Mouse (Mus musculus): ENCODE measurements around the gene Ccdc154.
"Not testable (repeated sequence)": the region's sequence is repeated elsewhere in the genome, so short reads cannot be mapped to it uniquely, and the experiment has no call there.

Gene Ccdc154

DNA sequence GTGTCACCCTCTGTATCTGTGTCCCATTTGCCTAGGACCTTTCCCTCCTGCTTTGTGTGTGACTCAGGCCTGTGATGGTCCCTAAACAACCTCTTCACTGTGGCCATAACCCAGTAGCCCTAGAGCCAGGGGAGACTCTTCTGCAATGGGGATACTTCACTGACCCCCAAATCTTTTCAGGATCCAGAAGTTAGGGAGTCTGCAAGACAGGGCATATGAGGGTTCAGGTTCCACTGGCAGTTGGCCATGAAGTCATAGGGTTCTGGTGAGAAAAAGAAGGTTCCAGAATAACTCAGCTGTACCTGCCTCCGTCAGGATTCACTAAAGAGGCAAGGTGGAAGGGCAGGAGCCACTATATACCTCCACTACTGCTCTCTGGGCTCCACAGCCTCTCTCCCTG, at the start of gene Ccdc154:
Ccdc154 (plus strand) TSS at position 301 of the 400 bp plus-strand sequence.
- no peak for DNase-seq (ENCODE audit: low read depth, low spot score)

DNA sequence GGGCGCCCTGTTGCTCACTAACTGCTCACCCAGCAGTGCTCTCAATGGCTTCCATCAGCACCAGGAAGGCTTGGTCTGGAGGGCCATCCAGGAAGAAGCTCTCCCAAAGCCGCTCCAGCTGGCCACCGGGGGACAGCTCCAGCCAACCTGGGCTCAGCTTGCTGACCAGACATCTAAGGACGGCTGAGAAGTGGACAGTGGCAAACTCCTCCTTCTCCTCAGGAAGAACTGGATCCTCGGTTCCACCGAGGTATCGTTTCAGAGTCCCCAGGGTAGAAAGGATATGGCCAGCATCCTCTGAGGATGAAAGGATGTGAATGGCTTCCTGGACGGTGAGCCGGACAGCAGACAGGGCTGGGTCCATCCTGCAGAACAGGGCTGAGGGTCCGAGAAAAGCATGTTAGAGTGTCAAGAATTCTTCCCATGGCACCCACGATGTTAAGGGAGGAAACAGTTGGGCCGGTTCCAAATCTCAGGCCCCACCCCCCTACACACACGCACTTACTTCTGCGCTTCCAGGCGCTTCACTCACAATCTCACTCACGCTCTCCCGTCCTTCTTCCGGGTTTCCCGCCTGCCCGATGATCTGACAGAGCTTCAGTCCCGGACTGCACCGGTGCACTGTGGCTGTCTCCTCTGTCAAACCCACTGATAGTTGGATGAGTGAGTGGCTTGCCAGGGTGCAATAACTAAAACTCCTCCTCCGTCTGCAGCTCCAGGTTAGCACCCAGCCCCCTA, 47.2 kb upstream of the Ccdc154 start:
- DNase-seq (ENCODE audit: low read depth, low spot score): no peak

GRCm38 (mm10) chr17:25115664-25116432, 46.4 kb upstream of the Ccdc154 start, which contains the start of gene Telo2:
Telo2 (minus strand) TSS chr17:25115967.
- peak; percentile 81 for DNase-seq (ENCODE audit: low read depth, low spot score)

- DNase-seq (ENCODE audit: low read depth, low spot score): no peak
Measured at GRCm38 (mm10) chr17:25117263-25117662, 45.0 kb upstream of the Ccdc154 start.

DNA sequence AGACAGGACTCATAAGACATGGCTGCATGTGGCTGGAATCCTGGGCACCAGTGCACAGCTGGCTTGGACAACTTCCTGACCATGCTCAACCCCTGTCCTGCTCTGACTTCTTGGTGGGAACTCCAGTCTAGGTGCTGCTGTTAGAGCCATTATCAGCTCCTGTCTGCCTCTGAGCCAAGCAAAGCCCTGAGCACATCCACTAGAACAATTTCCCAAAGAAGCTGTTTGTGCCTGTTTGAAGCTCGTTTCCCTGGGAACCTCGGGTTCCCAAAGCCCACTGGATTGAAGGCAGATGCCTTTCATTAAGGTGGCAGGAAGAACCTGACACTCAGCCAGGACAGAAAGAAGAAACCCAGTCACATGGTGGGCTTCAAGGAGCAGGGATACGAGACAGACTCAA, 41.9 kb upstream of the Ccdc154 start, which contains the start of gene Ptx4:
Ptx4 (plus strand) TSS at position 355 of the 400 bp plus-strand sequence.
- no peak for DNase-seq (ENCODE audit: low read depth, low spot score)

GRCm38 (mm10) chr17:25123979-25124378, 38.3 kb upstream of the Ccdc154 start:
- no peak for DNase-seq (ENCODE audit: low read depth, low spot score)

GRCm38 (mm10) chr17:25125442-25126060, 36.7 kb upstream of the Ccdc154 start:
- DNase-seq (ENCODE audit: low read depth, low spot score): not testable (repeated sequence)

- DNase-seq (ENCODE audit: low read depth, low spot score): no peak
Measured at GRCm38 (mm10) chr17:25127079-25127478, 35.2 kb upstream of the Ccdc154 start.

DNA sequence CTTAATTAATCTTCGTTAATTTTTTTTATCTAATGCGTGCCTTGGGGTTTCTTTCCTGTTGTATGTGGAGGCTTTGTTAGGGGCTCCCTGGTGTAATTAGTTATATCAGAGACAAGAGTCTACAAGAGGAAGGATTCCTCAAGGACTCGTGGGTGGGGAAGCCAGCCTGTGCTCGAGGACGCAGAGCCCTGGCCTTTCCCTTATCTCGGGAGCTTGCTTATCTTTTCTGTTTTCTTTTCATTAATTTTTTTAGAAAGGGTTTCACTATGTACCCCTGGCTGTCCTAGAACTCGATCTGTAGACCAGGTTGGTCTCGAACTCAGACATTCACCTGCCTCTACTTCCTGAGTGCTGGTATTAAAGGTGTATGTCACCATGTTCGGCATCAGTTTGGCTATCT, 34.6 kb upstream of the Ccdc154 start:
- DNase-seq (ENCODE audit: low read depth, low spot score): no peak

- DNase-seq (ENCODE audit: low read depth, low spot score): no peak
Measured at GRCm38 (mm10) chr17:25130060-25130459, 32.2 kb upstream of the Ccdc154 start.

GRCm38 (mm10) chr17:25133275-25133698, 29.0 kb upstream of the Ccdc154 start, which contains the start of gene Clcn7:
Clcn7 (plus strand) TSS chr17:25133391.
- DNase-seq (ENCODE audit: low read depth, low spot score): peak; percentile 84

DNA sequence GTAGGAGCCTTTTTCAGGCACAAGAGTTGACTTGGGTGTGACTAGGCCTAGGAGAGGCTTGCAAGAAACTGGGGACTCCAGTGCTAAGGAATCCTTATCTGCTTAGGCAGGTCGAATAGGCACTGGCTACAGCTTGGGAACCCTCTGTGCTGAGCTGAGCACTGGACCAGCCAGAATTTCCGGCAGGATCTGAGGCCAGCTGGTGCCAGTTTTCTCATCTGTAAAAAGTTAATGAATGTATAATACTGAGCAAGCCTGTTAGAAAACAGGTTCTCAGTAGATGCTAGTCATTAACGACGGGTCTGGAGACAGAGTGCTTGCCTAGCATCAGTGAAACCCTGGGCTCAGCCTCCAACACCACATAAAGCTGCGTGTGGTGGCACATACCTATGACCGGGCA, 26.6 kb upstream of the Ccdc154 start:
- DNase-seq (ENCODE audit: low read depth, low spot score): no peak

DNA sequence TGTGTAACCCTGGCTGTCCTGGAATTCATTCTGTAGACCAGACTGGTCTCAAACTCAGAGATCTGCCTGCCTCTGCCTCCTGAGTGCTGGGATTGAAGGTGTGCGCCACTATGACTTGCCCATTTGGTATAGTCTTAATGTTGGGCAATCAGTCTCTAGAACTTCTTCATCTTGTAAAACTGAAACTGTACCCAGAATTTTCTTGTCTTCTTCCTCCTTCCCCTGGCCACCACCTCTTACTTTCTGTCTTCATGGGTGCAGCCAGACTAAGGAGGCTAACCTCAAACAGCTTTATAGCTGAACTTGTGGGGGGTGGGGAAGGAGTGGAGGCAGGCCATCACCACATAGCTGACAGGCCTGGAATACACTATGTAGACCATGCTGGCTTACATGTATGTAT, 23.5 kb upstream of the Ccdc154 start:
- no peak for DNase-seq (ENCODE audit: low read depth, low spot score)

GRCm38 (mm10) chr17:25139960-25140359, 22.3 kb upstream of the Ccdc154 start:
- no peak for DNase-seq (ENCODE audit: low read depth, low spot score)

DNA sequence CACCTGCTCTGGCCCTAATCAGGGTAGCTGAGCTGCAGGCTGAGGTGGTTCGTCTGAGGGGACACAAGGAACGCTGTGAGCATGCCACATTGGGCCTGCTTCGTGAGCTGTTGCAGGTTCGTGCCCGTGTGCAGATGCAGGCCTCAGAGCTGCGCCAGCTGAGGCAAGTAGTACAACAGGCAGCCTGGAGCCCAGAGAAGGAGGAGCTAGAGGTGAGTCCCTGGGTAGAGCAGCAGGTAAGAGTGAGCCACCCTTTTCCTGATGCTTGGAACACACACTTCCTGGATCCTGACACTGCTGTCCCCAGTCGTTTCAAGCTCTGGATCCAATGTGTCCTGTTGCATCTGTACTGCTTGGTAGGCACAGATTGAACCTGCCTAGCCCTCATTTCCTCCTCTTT, 1.1 kb downstream of the Ccdc154 start:
- DNase-seq (ENCODE audit: low read depth, low spot score): no peak

DNA sequence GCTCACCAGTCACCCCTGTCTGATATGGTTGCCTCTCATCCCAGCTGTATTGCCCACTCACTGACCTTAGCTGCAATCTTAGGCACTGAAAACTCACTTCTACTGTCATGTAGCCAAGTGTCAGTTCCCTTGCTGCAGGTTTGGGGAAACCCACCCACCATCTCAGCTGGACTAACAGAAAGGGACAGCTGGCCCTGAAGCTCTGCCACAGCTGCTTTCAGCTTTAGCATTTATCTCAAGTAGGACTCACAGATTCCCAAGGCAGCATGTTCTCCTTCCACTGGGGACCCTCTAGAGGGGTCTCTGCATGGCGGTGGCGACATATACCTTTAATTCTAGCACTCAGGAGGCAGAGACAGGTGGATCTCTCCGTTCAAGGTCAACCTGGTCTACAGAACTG, 2.5 kb downstream of the Ccdc154 start:
- DNase-seq (ENCODE audit: low read depth, low spot score): no peak

DNA sequence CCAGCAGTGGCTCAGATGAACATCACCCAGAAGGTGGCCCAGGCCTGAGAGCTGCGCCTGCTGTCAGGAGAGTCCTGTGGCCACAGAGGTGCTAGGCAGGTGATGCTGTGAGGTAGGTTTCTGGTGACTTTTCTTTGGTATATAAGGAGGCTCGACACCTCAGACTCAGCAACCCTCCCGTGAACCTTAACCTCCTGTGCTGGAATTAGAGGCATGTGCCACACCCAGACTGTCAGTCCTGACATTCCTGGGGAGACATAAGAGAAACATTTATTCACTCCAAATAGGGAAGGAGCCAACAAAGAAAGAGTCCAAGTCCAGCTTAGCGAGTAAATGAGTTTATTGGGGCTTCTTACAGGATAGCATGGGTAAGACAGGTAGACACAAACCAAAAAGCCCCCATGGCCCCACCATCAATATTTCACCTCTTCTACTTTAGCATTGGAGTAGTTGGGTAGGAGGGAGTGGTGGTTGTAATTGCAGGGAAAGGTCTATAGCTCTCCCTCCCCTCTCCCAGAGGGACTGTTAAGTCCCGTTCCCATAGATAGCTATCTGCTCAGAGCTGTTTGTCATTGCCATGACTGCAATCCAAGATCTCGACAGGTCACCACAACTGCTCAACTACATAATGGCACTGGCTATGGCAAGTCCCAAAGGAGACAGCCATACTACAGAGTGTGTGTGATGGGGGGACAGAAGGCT, 3.9 kb downstream of the Ccdc154 start:
- no peak for DNase-seq (ENCODE audit: low read depth, low spot score)

- no peak for DNase-seq (ENCODE audit: low read depth, low spot score)
Measured at GRCm38 (mm10) chr17:25169706-25170105, 7.4 kb downstream of the Ccdc154 start.

- no peak for DNase-seq (ENCODE audit: low read depth, low spot score)
Measured at GRCm38 (mm10) chr17:25172558-25172957, 10.3 kb downstream of the Ccdc154 start.

- no peak for DNase-seq (ENCODE audit: low read depth, low spot score)
Measured at GRCm38 (mm10) chr17:25175411-25175810, 13.2 kb downstream of the Ccdc154 start, which contains the start of gene Gm38655. Gm38655 (minus strand) TSS chr17:25175471.

DNA sequence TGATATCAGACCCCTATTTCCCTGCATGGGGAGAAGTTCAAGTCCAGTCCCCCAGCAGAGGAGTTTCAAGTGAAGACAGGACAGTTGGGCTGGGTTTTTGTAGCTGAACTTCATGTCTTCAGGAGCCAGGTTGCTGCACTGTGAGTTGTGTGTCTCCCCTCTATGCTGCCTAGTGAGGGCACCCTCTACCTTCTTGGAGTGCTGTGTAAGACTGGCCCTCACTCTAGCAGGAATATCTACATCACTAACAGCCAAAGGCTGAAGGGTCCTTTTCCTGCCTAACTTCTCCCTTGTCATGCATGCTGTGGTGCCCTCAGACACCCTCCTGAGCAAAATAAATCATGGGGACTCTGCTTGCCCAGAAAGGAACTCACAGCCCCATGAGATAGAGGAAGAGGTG, 21.0 kb downstream of the Ccdc154 start:
- no peak for DNase-seq (ENCODE audit: low read depth, low spot score)
